Mouse (Mus musculus): Measurements from ENCODE around the gene Gm14412. TPM values are rescaled to one million over a fixed set of nuclear protein-coding genes. Genes with fewer than 3 reads are reported as not detected.
"Not testable (repeated sequence)": the region's sequence is repeated elsewhere in the genome, so short reads cannot be mapped to it uniquely, and the experiment has no call there.

Gene Gm14412
- 1 to 10 TPM; 1.6 TPM for total RNA-seq (2021)
- long read RNA-seq, experiment 1: 0 reads
- long read RNA-seq, experiment 2: 0 reads

GRCm38 (mm10) chr2:177324257-177324733, at the start of gene Gm14412:
Gene Gm14412, minus strand, starts transcription at chr2:177324307.
- intact Hi-C loops (cut with DNase I); DNase-seq: not testable (repeated sequence)

DNA sequence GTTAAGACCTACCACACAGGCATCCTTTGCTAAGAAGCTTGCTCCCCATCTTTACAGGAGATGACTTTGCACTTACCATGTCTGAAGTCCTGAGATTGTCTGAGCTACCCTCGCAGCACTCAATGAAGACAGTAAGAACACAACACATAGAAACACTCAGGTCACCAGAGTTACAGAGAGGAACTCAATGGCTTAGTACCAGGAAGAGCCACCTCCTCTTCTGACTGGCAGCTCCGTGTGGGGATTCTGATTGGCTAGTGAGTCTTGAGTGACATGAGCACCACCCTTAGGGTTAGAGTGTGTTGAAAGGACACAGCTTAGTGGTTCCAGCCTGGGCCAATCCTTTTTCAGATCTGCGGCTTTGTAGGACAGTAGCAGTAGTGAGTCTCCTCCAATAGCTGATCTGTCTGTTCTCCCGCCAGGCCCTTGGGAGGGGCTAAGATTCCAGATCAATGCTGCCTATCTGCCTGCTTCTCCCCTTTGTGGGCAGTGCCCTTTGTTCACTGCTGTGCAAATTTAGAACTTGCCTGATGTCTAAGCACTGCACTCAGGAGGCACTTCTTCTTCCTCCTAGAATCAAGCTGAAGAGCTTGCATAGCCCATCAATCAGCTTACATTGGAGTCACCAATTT, 5.7 kb upstream of the Gm14412 start:
- DNase-seq: not testable (repeated sequence)

DNA sequence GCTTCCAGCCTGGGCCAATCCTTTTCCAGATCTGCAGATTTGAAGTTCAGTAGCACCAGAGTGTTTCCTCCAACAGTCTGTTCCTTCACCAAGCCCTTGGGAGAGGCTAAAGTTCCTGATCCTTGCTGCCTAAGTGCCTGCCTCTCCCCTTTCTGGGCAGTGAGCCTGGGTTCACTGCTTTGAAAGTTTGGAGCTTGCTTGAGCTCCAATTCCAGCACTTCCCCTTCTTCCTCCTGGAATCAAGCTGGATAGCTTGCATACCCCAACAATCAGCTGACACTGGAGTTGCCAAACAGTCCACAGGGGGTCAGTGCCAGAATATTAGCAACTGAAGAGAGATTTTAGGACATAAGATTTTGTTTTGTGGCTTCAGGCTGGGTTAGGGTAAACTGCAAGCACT, 2.7 kb downstream of the Gm14412 start:
- peak in 1 of 2 experiments; percentile 46 for DNase-seq
- intact Hi-C loops (cut with DNase I): not testable (repeated sequence)

More for the DNA sequence above, 5.7 kb upstream of the Gm14412 start:
- intact Hi-C loops (cut with DNase I): not testable (repeated sequence)

- DNase-seq; intact Hi-C loops (cut with DNase I): not testable (repeated sequence)
Observed at GRCm38 (mm10) chr2:177320786-177321320, 3.3 kb downstream of the Gm14412 start.

DNA sequence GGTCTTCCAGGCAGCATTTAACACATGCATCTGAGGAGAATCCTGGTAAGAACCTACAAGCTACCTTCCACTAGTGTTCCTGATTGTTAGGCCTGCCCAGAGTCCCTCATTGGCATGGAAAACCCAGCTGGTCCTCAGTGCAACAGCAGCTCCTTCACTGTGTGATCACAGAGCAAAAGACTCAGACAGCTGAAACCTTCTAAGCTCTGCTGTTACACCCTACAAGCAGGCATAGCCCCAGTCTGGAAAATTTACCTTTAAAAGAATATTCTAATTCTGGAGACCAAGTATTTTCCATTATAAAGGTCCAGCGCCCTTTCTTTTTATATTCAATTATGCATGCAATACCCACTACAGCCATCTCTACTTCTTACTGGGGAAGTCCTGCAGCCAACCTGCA, 5.1 kb downstream of the Gm14412 start:
- intact Hi-C loops (cut with DNase I): no loop called here

GRCm38 (mm10) chr2:177309627-177310026, 14.5 kb downstream of the Gm14412 start:
- DNase-seq; intact Hi-C loops (cut with DNase I): not testable (repeated sequence)

More for the DNA sequence above, 5.1 kb downstream of the Gm14412 start:
- no peak for DNase-seq

GRCm38 (mm10) chr2:177304980-177305379, 19.1 kb downstream of the Gm14412 start:
- DNase-seq; intact Hi-C loops (cut with DNase I): not testable (repeated sequence)

GRCm38 (mm10) chr2:177283701-177284100, 40.4 kb downstream of the Gm14412 start:
- intact Hi-C loops (cut with DNase I); DNase-seq: not testable (repeated sequence)

DNA sequence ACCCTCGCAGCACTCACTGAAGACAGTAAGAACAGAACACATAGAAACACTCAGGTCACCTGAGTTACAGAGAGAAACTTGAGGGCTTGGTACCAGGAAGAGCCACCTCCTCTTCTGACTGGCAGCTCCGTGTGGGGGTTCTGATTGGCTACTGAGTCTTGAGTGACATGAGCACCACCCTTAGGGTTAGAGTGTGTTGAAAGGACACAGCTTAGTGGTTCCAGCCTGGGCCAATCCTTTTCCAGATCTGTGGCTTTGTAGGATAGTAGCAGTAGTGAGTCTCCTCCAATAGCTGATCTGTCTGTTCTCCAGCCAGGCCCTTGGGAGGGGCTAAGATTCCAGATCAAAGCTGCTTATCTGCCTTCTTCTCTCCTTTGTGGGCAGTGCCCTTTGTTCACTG, 46.4 kb downstream of the Gm14412 start:
- DNase-seq; intact Hi-C loops (cut with DNase I): not testable (repeated sequence)

DNA sequence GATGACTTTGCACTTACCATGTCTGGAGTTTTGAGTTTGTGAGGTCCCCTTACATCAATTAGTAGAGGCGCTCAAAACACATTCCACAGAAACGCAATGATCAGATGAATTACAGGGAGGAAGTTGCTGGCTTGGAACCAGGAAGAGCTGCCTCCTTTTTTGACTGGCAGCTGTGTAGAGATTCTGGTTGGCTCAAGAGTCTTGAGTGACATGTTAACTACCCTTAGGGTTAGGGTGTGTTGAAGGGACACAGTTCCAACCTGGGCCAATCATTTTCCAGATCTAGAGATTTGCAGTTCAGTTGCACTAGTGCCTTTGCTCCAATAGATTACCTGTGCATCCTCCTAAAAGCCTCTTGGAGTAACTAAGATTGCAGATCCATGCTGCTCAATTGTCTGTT, 51.9 kb downstream of the Gm14412 start:
- intact Hi-C loops (cut with DNase I); DNase-seq: not testable (repeated sequence)

- DNase-seq; intact Hi-C loops (cut with DNase I): not testable (repeated sequence)
Observed at GRCm38 (mm10) chr2:177266936-177267335, 57.2 kb downstream of the Gm14412 start, which contains the start of gene Gm14409. Gene Gm14409, minus strand, starts transcription at chr2:177267036.

Other genes starting within 250 kb of the Gm14412 start
- gene Gm14401, start 250.0 kb downstream of the Gm14412 start, total RNA-seq (2021): 1 to 10 TPM in 1 of 2 experiments, under 1 TPM in 1; 0.84 to 1.0 TPM
- gene Gm14410, start 117.9 kb downstream of the Gm14412 start, total RNA-seq (2021): 10 to 100 TPM; 10.3 to 10.4 TPM
- 1 to 10 TPM in 1 of 2 experiments, under 1 TPM in 1; 0.74 to 1.0 TPM for gene Gm14409, start 57.3 kb downstream of the Gm14412 start, total RNA-seq (2021)
- gene Gm14418, start 74.0 kb upstream of the Gm14412 start, total RNA-seq (2021): 10 to 100 TPM in 1 of 2 experiments, 1 to 10 TPM in 1; 9.7 to 11.0 TPM
- 10 to 100 TPM; 29.9 to 35.6 TPM for gene Zfp970, start 140.4 kb upstream of the Gm14412 start, total RNA-seq (2021)
- 10 to 100 TPM; 17.5 to 28.2 TPM for gene Gm14403, start 173.9 kb upstream of the Gm14412 start, total RNA-seq (2021)

Data from gastrocnemius, postnatal 36 days (tissue).